Mouse (Mus musculus) megakaryocyte progenitor cell, adult 5-6 weeks (primary cell): Measurements from ENCODE around the gene Atrnl1. TPM values are rescaled to one million over a fixed set of nuclear protein-coding genes. Genes with fewer than 3 reads are reported as not detected.

Source experiments
- ATAC-seq: replicated peaks from 2 replicates; pipeline ENCODE4 v1.8.0; 2016; ENCODE audit warnings: mild to moderate bottlenecking, moderate TSS enrichment, inconsistent platforms; ENCODE audit not compliant: poor library complexity
- total RNA-seq, 2 experiments: library from RNA; stranded (forward) in 1 of 2; stranded (reverse) in 1 of 2; fragments of 157-497, 149-512 nt in 1 of 2; fragments of 200-1000 nt in 1 of 2; gene quantifications; 2 replicates each; pipeline versions ENCODE4 v1.2.3 to v1.2.4; 2015 to 2017

Gene Atrnl1
- total RNA-seq, 2 experiments from 2014 or later = 11.7 to 15.1 TPM

DNA sequence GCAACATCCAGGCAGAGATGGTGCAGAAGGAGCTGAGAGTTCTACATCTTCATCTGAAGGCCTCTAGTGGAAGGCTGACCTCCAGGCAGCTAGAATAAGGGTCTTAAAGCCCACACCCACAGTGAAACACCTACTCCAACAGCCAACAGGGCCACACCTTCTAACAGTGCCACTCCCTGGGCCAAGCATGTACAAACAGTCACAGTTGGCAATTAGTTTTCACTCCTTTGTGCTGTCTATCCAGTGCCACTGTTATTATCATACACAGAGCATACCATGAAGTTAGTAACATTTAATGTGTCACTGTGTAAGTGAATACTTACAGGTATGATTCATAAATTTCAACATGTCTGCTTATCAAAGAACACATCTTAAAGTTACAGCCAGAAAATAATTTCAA, 347.3 kb downstream of the Atrnl1 start:
- ATAC-seq = no peak

- no peak for ATAC-seq
These were observed 347.9 kb downstream of the Atrnl1 start for GRCm38 (mm10) chr19:57958726-57959125.

DNA sequence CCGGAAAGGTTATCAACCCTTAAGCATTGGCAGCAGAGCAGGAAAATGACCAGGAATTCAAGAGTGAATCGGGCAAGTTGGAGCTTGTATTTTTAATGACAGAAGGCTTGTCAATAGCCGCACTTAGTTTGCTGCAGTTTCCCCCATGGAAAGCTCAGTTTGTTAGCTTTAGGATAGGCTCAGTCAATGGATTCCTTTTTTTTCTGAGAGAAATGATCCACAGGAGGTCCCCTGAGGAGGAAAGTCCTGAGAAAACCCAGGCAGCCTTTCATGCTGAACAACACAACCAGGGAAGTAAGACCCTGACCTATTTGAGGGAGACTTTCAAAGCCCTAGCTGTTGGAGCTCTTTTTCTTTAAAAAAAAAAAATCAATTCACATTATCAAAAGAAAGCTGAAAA, 350.5 kb downstream of the Atrnl1 start:
- no peak for ATAC-seq

GRCm38 (mm10) chr19:57961738-57962640, 351.2 kb downstream of the Atrnl1 start:
- ATAC-seq = no peak

DNA sequence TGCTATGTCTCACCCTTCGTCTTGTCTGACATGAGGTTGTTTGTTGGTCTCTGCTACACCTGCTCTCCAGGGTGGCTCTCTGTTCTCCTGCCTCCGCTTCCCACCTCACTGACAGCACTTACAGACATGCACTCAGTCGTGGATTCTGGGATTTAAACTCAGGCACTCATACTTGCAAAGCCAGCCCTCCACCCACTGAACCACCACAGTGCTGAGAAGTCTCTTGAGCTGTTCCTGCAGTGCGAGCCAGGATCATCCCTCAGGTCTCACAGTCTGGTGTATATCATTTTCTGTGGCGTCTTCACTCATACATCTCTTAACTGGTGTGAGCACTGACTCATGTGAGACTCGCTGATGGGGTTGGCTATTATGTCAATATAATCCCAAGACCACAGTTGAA, 353.0 kb downstream of the Atrnl1 start:
- no peak for ATAC-seq

GRCm38 (mm10) chr19:57969766-57970165, 358.9 kb downstream of the Atrnl1 start:
- no peak for ATAC-seq

DNA sequence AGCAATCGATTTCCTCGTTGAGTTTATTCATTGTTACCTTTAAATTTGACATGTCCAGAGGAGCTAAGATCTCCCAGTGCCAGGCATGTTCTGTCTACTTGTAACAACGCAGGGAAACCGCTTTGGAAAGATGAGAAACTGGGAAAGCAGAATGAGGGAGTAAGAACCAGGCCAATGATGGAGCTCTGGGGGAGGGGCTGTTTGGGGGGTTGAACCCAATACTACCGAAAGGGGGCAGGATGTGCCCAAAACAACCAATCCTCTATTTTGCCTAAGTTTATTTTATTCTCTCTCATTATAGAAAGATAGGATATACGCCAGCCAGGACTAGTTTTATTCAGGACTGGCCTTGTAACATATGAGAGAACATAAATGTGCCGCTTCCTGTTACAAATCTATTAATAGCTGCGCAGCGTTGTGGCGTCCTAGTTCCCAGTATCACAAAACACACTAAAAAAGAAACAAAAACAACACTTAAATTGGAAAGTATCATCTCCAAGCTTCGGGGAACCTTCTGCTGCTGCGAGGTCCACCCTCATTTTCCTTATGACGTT, 359.6 kb downstream of the Atrnl1 start:
- ATAC-seq = no peak

DNA sequence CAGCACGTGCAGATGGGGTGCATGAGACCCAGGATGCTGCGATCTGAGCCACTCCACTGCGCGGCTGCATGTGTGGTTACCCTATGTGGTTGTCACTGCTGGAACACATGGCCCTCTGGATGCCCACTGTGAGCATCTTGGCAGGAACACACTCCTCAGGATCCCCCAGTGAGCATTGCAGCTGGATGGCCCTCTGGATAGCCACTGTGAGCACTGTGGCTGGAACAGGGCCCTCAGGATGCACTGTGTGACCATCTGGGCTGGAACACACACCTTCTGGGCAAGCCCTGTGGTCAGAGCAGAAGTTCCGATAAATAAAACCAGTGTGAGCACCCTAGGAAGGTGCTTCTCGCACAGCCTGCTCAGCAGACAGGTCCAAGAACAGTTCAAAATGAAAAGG, 364.4 kb downstream of the Atrnl1 start:
- no peak for ATAC-seq

DNA sequence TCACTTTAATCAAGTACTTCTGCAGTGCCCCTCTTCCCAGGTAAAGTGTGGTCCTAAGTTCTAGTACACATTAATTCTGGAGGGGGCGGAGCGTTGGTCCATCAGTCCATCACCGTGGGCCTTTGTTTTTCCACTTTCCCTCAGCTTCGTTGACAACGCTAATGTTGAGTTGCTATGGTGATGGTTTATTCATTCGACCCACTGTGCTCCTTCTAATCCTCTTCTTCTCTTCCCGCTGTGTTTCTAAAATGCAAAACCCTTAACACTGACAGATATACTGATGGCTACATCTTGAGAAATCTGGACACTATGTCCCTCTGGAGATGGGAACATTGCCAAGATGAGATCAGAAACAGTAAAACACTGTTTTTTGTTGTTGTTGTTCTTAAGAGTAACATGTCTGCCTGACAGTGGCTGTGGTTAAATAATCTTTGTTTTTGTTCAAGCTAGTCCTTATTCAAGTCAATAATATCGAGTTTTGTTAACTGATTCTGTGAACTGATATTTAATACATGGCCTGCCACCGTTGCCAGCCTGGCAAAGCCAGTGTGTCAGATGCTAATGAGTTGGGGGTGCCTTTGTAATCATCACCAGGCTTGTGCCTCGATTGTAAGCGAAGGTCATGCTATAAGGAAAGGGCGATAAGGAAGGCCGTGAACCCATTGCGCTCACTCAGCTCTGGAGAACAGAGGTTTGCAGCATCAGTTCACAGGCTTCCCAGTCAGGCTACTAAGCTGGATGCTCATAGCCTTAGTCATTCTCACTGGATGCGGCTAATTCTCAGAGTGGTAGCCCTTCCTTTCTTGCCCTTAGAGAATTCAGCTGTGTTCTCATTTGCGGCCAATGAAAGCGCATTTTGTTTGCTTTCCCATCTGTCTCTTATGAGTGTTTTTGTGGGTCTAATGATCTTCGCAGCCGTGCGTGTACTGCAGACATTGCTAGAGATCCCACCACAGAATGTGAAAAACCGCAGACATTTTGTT, 375.4 kb downstream of the Atrnl1 start:
- no peak for ATAC-seq

GRCm38 (mm10) chr19:57987696-57988393, 377.0 kb downstream of the Atrnl1 start:
- ATAC-seq = no peak

GRCm38 (mm10) chr19:57988559-57989093, 377.8 kb downstream of the Atrnl1 start:
- ATAC-seq = no peak

DNA sequence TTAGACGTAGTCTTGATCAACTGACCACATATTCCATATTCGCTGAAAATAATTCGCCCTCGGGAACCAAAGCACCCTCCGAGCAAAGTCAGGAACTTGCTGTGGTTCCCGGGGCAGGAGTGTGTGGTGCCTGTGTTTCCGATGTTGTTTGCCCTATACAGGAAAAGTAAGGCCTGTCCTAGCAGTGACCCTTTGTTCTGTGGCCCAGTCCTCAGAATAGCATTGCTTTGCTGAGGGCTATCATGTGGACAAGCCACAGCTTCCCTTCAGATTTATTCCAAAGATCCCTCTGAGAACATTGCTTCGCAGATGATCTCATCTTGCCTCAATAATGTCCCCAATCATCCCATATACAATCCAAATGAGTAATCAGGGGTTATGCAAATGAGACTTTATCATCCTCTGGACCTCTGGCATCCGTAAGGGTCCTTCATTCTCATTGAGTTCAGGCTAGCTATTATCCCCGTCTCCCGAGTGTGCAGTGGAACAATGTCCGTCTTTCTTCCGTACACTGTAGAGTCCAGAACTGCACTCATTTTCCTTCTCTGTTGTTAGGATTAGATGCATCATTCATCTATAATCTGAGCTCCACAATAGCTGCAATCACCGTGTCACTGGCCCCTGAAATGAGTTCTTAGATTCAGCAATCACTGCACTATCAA, 380.4 kb downstream of the Atrnl1 start:
- no peak for ATAC-seq

DNA sequence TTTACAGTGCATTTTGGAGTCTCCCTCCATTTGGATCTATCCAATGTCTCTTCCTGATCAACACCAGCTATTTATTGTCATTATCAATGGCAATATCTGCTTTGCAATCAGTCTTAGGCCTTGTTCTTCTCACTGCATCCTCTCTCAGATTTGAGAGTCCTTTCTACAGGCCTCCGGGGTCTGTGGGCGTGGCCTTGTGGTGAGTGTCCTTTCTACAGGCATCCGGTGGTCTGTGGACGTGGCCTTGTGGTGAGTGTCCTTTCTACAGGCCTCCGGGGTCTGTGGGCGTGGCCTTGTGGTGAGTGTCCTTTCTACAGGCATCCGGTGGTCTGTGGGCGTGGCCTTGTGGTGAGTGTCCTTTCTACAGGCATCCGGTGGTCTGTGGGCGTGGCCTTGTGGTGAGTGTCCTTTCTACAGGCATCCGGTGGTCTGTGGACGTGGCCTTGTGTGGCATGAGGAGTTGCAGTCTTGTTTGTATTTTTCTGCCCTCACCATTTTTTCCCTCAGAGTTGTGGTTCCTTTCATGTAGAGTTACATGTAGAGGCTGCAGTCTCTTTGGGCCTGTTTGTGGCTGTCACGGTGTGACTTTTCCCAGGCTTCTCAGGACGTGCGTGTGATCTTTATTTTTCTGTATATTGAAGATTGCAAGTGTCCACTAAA, 383.5 kb downstream of the Atrnl1 start:
- peak; percentile 84 for ATAC-seq

- no peak for ATAC-seq
These were observed 384.2 kb downstream of the Atrnl1 start for GRCm38 (mm10) chr19:57995015-57995414.

DNA sequence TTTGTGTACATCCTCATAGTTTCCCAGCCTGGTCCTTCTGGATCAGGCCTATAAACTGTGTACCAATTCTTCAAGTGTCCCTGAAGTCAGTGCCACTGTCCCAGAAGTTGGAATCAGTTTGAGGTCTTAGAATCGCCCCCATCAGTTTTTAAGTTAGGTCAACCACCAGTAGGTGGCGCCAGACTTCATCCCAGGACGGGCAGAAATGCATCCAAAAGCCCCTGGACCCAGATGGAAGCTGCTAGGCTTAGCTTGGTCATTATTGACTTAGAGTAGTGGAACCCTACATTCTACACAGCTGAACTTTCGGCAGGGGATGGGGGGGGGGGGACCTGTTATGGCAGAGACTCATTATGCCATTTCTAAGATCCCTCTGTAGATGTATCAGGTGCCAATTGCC, 387.1 kb downstream of the Atrnl1 start:
- ATAC-seq = 0 out of 2 replicates have a peak, but pooled peaks have one; percentile 30

- no peak for ATAC-seq
These were observed 400.8 kb downstream of the Atrnl1 start for GRCm38 (mm10) chr19:58011636-58012035.

GRCm38 (mm10) chr19:58015741-58016140, 404.9 kb downstream of the Atrnl1 start:
- no peak for ATAC-seq

GRCm38 (mm10) chr19:58016561-58017453, 406.0 kb downstream of the Atrnl1 start:
- no peak for ATAC-seq
